Mouse (Mus musculus): ENCODE measurements at regions not wholly inside any gene's neighbourhood (a gene's known extent, or its start where the extent isn't known, plus 50 kb on each side); places are given as distances from the start of the nearest gene placed in this dataset.

DNA sequence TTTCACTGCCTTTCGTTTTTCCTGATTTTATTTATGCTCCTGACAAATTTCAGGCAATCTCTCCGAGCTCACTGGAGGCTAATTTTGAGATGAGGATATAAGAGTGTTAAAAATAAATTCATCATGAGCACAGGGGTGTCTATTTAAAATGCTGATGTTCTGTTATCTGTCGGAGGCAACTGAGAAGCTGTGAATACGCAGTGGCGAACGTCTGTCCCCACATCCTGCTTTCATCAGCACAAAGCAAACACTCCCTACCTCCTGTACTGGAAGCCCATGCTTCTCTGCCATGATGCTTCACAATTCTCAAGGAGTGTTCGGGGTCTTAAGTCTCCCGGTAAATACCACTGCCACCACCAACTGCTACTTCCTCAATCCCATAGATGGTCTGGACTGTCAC lies 526.9 kb downstream of the Pdcd6ip start:
- DNase-seq (ENCODE audit: low read depth, low spot score) (no peak), ATAC-seq (no peak)
- in situ Hi-C loops (cut with MboI; ENCODE audit: low pct_unique_long_range_greater_than_20kb): no loop called here
- no peak for TF ChIP-seq CTCF (IDR thresholded peaks at IDR 0.05)
- ChIA-PET POLR2A (no interaction called here), CTCF (no interaction called here)
- no peaks in the 10 kb centered on the region for H3K27me3 ChIP-seq

DNA sequence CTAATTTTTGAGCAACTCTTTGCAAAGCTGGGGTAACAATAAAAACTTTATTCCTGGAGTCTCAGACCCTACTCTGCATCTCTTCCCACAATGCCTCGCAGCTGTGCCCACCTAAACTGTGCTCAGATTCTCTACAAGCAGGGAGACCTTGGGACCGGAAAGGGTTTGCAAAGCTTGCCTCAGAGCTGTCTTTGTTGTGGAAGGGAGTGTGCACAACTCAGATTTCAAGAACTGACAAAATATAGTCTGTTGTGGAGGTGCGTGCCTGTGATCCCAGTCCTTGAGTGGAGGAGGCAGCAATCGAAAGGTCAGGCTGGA lies 530.2 kb downstream of the Pdcd6ip start:
- in situ Hi-C loops (cut with MboI; ENCODE audit: low pct_unique_long_range_greater_than_20kb): no loop called here

DNA sequence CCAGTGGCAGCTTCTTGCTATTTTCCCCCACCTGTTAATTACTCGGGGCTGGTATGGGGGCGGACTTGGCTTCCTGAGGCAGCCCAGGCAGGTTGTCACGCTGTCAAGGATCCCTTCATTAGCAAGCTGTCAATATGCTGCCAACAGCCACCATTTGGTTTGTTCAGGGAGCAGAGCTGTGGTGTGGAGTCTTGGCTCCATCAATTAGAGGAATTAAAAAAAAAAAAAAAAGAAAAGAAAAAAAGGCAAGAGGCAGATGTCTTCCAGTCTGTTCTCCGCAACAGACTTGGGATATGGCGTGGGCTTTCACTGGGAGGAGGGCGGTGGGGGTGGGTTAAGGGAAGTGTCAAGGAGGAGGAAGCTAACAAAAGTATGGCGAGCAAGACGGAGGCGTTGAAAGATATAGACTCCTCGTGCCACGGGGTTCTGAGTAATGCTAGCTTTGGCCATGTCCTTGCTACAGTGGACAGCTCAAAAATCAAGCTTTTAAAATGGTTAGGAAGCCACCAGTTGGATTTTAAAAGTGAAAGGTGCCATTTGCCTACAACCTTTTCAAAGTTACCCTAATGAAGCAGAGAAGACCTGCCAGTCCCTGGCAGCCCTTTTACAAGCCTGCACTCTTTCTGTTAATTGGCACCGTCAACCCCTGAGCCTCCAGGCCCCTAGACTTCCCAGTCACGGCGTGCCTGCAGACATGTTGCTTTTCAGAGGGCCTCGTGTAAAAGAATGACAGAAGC lies 530.7 kb downstream of the Pdcd6ip start:
- DNase-seq (ENCODE audit: low read depth, low spot score) (no peak), ATAC-seq (no peak)
- no peak for TF ChIP-seq CTCF (IDR thresholded peaks at IDR 0.05)
- no peaks in the 10 kb centered on the region for H3K27me3 ChIP-seq
- CTCF ChIA-PET: no interaction called here
- POLR2A ChIA-PET: no interaction called here
- in situ Hi-C loops (cut with MboI; ENCODE audit: low pct_unique_long_range_greater_than_20kb): no loop called here

More for the DNA sequence above, 530.2 kb downstream of the Pdcd6ip start:
- TF ChIP-seq CTCF (IDR thresholded peaks at IDR 0.05): no peak
- ChIA-PET POLR2A (no interaction called here), CTCF (no interaction called here)
- H3K27me3 ChIP-seq: no peaks in the 10 kb centered on the region
- no peak for DNase-seq (ENCODE audit: low read depth, low spot score)
- ATAC-seq: no peak

DNA sequence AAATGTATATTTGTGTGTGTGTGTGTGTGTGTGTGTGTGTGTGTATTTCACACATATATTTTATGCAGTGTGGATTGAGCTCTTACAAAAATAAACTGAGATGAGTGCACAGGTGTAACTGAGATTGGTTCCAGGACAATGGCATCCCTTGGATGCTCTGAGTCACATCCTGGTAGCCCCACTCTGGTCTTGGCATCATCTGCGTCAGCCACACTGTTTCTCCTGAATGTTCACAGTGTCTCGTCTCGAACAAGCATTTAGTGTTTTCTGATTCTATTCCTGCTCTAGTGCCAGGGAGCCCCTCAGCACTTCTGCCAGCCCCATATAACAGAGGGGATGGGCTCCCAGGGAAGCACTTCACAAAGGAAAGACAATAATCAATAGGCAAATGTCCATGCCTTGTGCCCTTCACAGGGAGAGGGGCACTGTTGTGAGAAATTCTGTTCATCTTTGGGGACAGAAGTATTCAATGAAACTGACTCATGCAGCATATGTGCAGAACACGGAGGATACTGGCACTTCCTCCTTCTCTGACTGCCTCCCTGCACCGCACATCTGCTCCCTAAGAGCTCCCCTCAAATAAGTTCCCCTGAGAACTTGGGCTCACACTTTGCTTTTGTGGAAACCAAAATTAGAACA lies 536.2 kb downstream of the Pdcd6ip start:
- DNase-seq (ENCODE audit: low read depth, low spot score): no peak
- ATAC-seq: no peak
- POLR2A ChIA-PET: interaction anchor here (1.2 kb wide), 1 partner anchor 35 kb away, joined by 3 read pairs; no protein-coding TSS in a partner anchor
- no peaks in the 10 kb centered on the region for H3K27me3 ChIP-seq
- TF ChIP-seq CTCF (IDR thresholded peaks at IDR 0.05): no peak
- in situ Hi-C loops (cut with MboI; ENCODE audit: low pct_unique_long_range_greater_than_20kb): no loop called here
- CTCF ChIA-PET: no interaction called here

DNA sequence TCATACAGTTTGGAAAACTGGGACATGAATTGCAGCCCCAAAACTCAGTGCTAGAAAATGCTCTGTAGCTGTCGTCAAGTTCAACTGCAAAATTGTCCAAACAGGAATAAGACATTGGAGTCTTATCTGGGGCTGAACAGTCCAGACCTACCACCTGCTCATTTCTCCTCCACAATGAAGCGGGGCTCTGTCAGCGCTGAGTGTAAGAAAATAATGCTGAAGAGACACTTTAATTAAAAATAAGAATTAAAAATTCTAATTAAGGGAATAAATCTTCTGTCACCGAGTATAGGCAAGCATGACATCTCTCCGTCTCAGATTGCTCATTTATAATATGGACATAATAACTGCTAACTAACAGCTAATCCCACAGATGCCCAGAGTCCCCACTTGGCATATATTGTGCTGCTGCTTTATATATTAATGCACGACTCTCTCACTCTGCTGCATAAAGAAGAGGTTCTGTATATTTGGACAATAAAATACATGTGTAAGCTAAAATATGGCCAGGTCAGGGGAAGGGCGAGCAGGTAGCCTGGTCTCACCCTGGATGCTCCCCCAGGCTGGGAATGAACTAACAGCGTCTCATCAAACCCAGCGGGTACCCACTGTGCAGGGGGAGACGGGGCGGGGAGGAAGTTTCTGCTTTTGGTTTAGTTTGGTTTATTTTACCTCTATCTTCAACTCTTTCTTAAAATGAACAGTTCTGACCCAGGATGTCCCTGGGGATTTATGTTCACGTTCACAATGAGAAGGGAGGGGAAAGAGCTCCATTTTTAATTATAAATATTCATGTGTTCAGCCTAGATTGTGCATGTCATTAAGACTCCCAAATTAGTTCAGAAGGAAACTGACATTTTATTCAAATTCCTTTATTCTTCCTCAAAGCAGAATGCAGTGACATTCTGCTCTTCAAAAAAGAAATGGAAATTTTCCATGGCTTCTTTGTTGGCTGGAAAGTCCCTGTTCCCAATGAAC lies 544.9 kb downstream of the Pdcd6ip start:
- H3K27me3 ChIP-seq: no peaks in the 10 kb centered on the region
- DNase-seq (ENCODE audit: low read depth, low spot score): no peak
- ChIA-PET POLR2A (no interaction called here), CTCF (interaction anchor here (1.1 kb wide), 1 partner anchor 9 kb away, joined by 3 read pairs; no protein-coding TSS in a partner anchor)
- TF ChIP-seq CTCF (IDR thresholded peaks at IDR 0.05): no peak
- in situ Hi-C loops (cut with MboI; ENCODE audit: low pct_unique_long_range_greater_than_20kb): no loop called here
- ATAC-seq: no peak

DNA sequence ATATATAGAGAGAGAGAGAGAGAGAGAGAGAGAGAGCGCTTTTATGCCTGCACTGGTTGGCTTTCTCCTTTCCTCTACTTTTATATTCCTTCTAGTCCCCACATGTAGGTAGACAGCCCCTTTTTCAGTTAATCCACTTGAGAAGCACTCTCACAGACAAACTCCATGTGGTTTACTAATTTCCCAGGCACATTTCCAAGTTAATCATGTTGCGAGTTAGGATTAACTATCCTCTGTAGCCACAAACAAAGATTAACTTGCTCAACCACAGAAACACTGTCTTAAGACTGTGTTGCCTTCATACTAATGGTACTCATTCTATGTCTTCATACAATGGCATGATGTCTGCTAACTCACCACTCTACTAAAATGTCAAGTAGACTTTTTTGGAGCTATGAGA lies 548.0 kb downstream of the Pdcd6ip start:
- in situ Hi-C loops (cut with MboI; ENCODE audit: low pct_unique_long_range_greater_than_20kb): no loop called here
- no peak for ATAC-seq
- DNase-seq (ENCODE audit: low read depth, low spot score): no peak
- no peaks in the 10 kb centered on the region for H3K27me3 ChIP-seq
- ChIA-PET POLR2A (no interaction called here), CTCF (no interaction called here)
- TF ChIP-seq CTCF (IDR thresholded peaks at IDR 0.05): no peak

DNA sequence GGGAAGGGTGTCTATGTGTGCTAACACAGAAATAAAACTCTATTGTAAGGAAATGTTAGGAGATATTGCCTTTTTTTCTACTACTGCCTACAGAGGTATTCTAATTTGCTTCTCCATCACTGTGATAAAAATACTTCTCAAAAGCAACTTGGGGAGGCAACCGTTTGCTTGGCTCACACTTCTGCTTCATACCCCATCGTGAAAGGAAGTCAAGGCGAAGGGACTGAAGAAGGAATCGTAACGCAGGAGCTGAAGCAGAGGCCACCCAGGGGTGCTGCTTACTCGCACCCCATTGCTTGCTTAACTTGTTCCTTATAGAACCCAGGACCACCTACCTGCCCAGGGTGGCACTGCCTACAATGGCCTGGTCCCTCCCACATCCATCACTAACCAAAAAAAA lies 550.0 kb downstream of the Pdcd6ip start:
- H3K27me3 ChIP-seq: no peaks in the 10 kb centered on the region
- ATAC-seq (no peak), DNase-seq (ENCODE audit: low read depth, low spot score) (no peak)
- in situ Hi-C loops (cut with MboI; ENCODE audit: low pct_unique_long_range_greater_than_20kb): no loop called here
- ChIA-PET POLR2A (no interaction called here), CTCF (no interaction called here)
- TF ChIP-seq CTCF (IDR thresholded peaks at IDR 0.05): no peak

DNA sequence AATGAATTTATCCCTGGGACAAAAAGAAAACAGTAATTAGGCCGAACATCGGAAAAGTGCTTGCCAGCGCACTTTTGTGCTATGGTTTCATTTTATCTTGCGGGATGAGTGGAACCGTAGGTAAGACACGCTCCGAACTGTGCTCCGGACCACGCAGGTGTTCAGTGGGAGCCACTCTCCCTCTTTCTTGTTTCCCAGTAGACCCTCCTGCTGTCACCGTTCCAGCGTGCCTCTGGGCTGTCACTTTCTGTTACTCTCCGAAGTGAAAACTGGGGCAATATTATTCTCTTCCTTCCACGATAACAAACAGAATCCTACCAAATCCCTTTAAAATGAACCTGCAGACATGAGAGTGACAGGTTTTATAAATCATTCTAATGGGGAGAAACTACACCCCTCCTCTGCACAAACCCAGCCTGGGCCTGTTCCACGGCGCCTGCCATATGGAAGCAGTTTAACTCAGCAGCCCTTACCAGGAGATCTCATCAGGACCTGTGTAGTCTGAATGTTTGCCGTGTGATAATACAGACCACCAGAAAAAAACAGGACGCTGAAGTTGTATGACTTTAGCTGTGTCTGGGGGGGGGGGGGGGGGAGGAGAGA lies 550.5 kb downstream of the Pdcd6ip start:
- ChIA-PET POLR2A (no interaction called here), CTCF (no interaction called here)
- no peaks in the 10 kb centered on the region for H3K27me3 ChIP-seq
- in situ Hi-C loops (cut with MboI; ENCODE audit: low pct_unique_long_range_greater_than_20kb): no loop called here
- no peak for ATAC-seq
- DNase-seq (ENCODE audit: low read depth, low spot score): no peak
- no peak for TF ChIP-seq CTCF (IDR thresholded peaks at IDR 0.05)

DNA sequence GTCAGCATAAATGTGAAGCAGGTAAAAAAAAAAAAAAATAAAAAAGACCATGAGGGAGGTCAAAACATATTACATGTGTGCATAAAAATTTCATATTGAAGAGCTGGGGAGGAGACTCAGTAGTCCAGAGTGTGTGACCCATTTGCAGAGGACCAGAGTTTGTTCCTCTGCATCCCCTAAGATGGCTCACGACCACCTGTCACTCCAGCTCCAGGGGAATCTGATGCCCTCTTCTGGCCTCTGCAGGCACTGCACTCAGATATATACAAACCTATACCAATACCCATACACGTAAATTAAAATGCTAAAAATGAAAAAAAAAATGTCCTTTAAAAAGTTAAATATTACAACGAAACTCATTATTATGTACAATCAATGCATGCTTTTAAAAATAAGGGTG lies 551.4 kb downstream of the Pdcd6ip start:
- peak; percentile 28 for TF ChIP-seq CTCF (IDR thresholded peaks at IDR 0.05)
- no peak for DNase-seq (ENCODE audit: low read depth, low spot score)
- in situ Hi-C loops (cut with MboI; ENCODE audit: low pct_unique_long_range_greater_than_20kb): no loop called here
- no peaks in the 10 kb centered on the region for H3K27me3 ChIP-seq
- CTCF ChIA-PET: interaction anchor here (0.9 kb wide), 1 partner anchor 8 kb away, joined by 3 read pairs; no protein-coding TSS in a partner anchor
- ATAC-seq: no peak
- POLR2A ChIA-PET: no interaction called here

DNA sequence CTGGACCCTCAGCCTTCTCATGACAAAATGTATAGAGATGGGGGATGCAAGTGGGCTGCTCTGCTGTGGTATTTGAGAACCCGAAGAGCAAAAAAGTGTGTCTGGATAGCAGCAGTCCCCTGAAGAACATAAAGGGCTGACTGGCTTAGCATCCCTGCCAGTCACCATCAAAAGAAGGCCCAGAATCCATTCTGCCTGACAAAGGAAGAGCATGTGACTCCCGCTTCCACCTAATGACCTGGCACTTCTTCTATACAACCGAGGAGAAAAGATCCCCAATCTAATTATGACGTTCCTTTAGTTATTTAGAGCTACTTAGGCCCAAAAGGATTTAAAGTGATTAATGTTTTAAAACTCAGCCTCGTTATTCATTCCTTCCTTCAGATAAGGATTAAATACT lies 559.0 kb downstream of the Pdcd6ip start:
- in situ Hi-C loops (cut with MboI; ENCODE audit: low pct_unique_long_range_greater_than_20kb): no loop called here
- ChIA-PET CTCF (no interaction called here), POLR2A (no interaction called here)
- no peaks in the 10 kb centered on the region for H3K27me3 ChIP-seq
- no peak for ATAC-seq
- TF ChIP-seq CTCF (IDR thresholded peaks at IDR 0.05): no peak
- DNase-seq (ENCODE audit: low read depth, low spot score): no peak

DNA sequence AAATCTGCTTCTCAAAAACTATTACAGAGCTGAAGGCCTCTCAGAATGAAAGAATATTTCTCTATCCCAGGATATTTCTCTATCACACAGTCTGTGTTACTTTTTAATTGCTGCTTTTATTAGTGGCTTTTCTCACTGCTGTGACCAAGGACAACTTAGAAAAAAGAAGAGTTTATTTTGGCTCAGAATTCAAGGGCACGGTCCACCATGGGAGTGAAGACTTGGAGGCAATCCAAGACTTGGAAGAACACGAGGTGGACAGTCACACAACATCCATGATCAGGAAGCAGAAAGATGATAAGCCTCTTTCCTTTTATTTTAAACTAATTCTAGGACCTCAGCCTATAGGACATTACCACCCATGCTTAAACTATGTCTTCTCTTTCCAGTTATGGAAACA lies 561.5 kb downstream of the Pdcd6ip start:
- no peak for ATAC-seq
- no peaks in the 10 kb centered on the region for H3K27me3 ChIP-seq
- in situ Hi-C loops (cut with MboI; ENCODE audit: low pct_unique_long_range_greater_than_20kb): no loop called here
- ChIA-PET CTCF (no interaction called here), POLR2A (no interaction called here)
- no peak for TF ChIP-seq CTCF (IDR thresholded peaks at IDR 0.05)
- no peak for DNase-seq (ENCODE audit: low read depth, low spot score)
